Mouse (Mus musculus) ES-E14 (cell line): ENCODE results near the gene Syt2. TPM values are rescaled to one million over a fixed set of nuclear protein-coding genes. Genes with fewer than 3 reads are reported as not detected.

ENCODE experiments used
- DNase-seq: peaks from one replicate; pipeline ENCODE4 v3.0.0-alpha.2; 2013; ENCODE audit warnings: low read depth, low spot score
- H3K27ac ChIP-seq: 2 replicates; pipeline ENCODE4 v1.5.1; 2012; ENCODE audit warnings: low read depth, mild to moderate bottlenecking, low read length, moderate library complexity, mixed read lengths; ENCODE audit not compliant: poor library complexity, insufficient read depth, severe bottlenecking
- H3K36me3 ChIP-seq: 2 replicates; pipeline ENCODE4 v1.6.1; 2012; ENCODE audit warnings: mild to moderate bottlenecking, low read length, moderate library complexity, mixed read lengths; ENCODE audit not compliant: control insufficient read depth, poor library complexity, insufficient read depth, severe bottlenecking
- H3K4me1 ChIP-seq, 2 experiments: fragments of 150-350 bp in 1 of 2; sonication (generic) in 1 of 2; 2 replicates each; pipeline ENCODE4 v1.6.1; 2012; ENCODE audit warnings: low read length in 2 of 2, mild to moderate bottlenecking in 1 of 2, mixed read lengths in 1 of 2; ENCODE audit not compliant: control insufficient read depth in 2 of 2, insufficient read depth in 2 of 2, poor library complexity in 1 of 2
- H3K4me3 ChIP-seq, 2 experiments: fragments of 150-350 bp in 1 of 2; sonication (generic) in 1 of 2; 2 replicates each; pipeline ENCODE4 v1.5.1; 2012; ENCODE audit warnings: low read length in 2 of 2, low read depth in 1 of 2, mild to moderate bottlenecking in 1 of 2, mixed read lengths in 1 of 2; ENCODE audit not compliant: insufficient read depth in 1 of 2, poor library complexity in 1 of 2, severe bottlenecking in 1 of 2
- H3K9ac ChIP-seq: 2 replicates; pipeline ENCODE4 v1.6.1; 2012; ENCODE audit warnings: low read depth, mild to moderate bottlenecking, low read length, mixed read lengths; ENCODE audit not compliant: poor library complexity, insufficient read depth, severe bottlenecking
- H3K9me3 ChIP-seq: fragments of 150-350 bp; sonication (generic); 2 replicates; pipeline ENCODE4 v1.6.1; 2012; ENCODE audit warnings: low read depth, mild to moderate bottlenecking, low read length; ENCODE audit not compliant: control insufficient read depth, insufficient read depth
- CHD2 ChIP-seq: IDR thresholded peaks from 2 replicates; pipeline ENCODE4 v1.6.1; 2014; ENCODE audit warnings: mild to moderate bottlenecking, low read depth, low read length, inconsistent platforms
- HCFC1 ChIP-seq: IDR thresholded peaks from 2 replicates; pipeline ENCODE4 v1.6.1; 2012; ENCODE audit warnings: low read length, inconsistent platforms, borderline replicate concordance; ENCODE audit not compliant: insufficient read depth
- MAFK ChIP-seq: IDR thresholded peaks from 2 replicates; pipeline ENCODE4 v1.6.1; 2014; ENCODE audit warnings: mild to moderate bottlenecking, low read depth, low read length, inconsistent platforms; ENCODE audit not compliant: insufficient read depth
- ZC3H11A ChIP-seq: IDR thresholded peaks from 2 replicates; pipeline ENCODE4 v1.6.1; 2012; ENCODE audit warnings: low read depth, mild to moderate bottlenecking, inconsistent platforms, low read length, borderline replicate concordance
- ZNF384 ChIP-seq: IDR thresholded peaks from 2 replicates; pipeline ENCODE4 v1.6.1; 2012; ENCODE audit warnings: low read depth, low read length, inconsistent platforms
- in situ Hi-C, 2 experiments: fragments of 600-800 bp; cut with MboI; formaldehyde crosslinking; loops; one replicate each; pipeline ENCODE4 v1.15.1; 2025; ENCODE audit warnings: low sequenced_read_pairs in 2 of 2, inconsistent platforms in 1 of 2; ENCODE audit not compliant: unreplicated experiment in 2 of 2
- total RNA-seq: library from RNA; depleted of rRNA; stranded (reverse); fragments of 300-350 nt; gene quantifications from 2 replicates; pipeline ENCODE4 v1.2.3, GENCODE M21; 2012

Syt2 gene
- total RNA-seq, 1 experiment: 0.62 TPM

GRCm38 (mm10) chr1:134719718-134720304 is 73.3 kb downstream of the Syt2 start:
- H3K27ac ChIP-seq: no peak overlapping the region
- DNase-seq: no peak
- in situ Hi-C loops: no loop called here

GRCm38 (mm10) chr1:134721486-134721885 is 75.0 kb downstream of the Syt2 start:
- no peaks in the 10 kb centered on the region for H3K4me1 ChIP-seq
- no peaks in the 10 kb centered on the region for H3K9me3 ChIP-seq
- H3K9ac ChIP-seq: no peak overlapping the region
- no peak for DNase-seq
- no peak overlapping the region for H3K27ac ChIP-seq
- in situ Hi-C loops: no loop called here
- no peak overlapping the region for H3K4me3 ChIP-seq
- H3K36me3 ChIP-seq: no peaks in the 10 kb centered on the region
- TF ChIP-seq HCFC1 (no peak), ZC3H11A (no peak), ZNF384 (no peak), MAFK (no peak), CHD2 (no peak)

More at GRCm38 (mm10) chr1:134719718-134720304, 73.3 kb downstream of the Syt2 start:
- Histone ChIP-seq H3K9ac (no peak overlapping the region), H3K4me1 (no peaks in the 10 kb centered on the region), H3K4me3 (no peak overlapping the region), H3K36me3 (no peaks in the 10 kb centered on the region), H3K9me3 (no peaks in the 10 kb centered on the region)
- no peak for TF ChIP-seq CHD2
- no peak for TF ChIP-seq ZC3H11A
- TF ChIP-seq MAFK: no peak
- TF ChIP-seq HCFC1: no peak
- TF ChIP-seq ZNF384: no peak

- Histone ChIP-seq H3K36me3 (no peaks in the 10 kb centered on the region), H3K9me3 (no peaks in the 10 kb centered on the region), H3K4me1 (no peaks in the 10 kb centered on the region), H3K4me3 (no peak overlapping the region), H3K9ac (no peak overlapping the region), H3K27ac (no peak overlapping the region)
- DNase-seq: no peak
- in situ Hi-C loops: no loop called here
- no peak for TF ChIP-seq ZC3H11A
- TF ChIP-seq ZNF384: no peak
- no peak for TF ChIP-seq CHD2
- no peak for TF ChIP-seq MAFK
- TF ChIP-seq HCFC1: no peak
These were observed 76.4 kb downstream of the Syt2 start for GRCm38 (mm10) chr1:134722891-134723290.

- Histone ChIP-seq H3K4me1 (no peaks in the 10 kb centered on the region), H3K36me3 (no peaks in the 10 kb centered on the region), H3K9me3 (no peaks in the 10 kb centered on the region), H3K4me3 (no peak overlapping the region), H3K9ac (no peak overlapping the region), H3K27ac (no peak overlapping the region)
- in situ Hi-C loops: no loop called here
- DNase-seq: no peak
- no peak for TF ChIP-seq MAFK
- TF ChIP-seq ZC3H11A: no peak
- no peak for TF ChIP-seq CHD2
- TF ChIP-seq ZNF384: no peak
- no peak for TF ChIP-seq HCFC1
These were observed 78.8 kb downstream of the Syt2 start for GRCm38 (mm10) chr1:134725276-134725675.

- H3K36me3 ChIP-seq: no peaks in the 10 kb centered on the region
These were observed 80.0 kb downstream of the Syt2 start for GRCm38 (mm10) chr1:134726480-134726879.

More at GRCm38 (mm10) chr1:134726480-134726879, 80.0 kb downstream of the Syt2 start:
- Histone ChIP-seq H3K4me3 (no peak overlapping the region), H3K4me1 (no peaks in the 10 kb centered on the region), H3K27ac (no peak overlapping the region), H3K9ac (no peak overlapping the region), H3K9me3 (no peaks in the 10 kb centered on the region)
- no peak for TF ChIP-seq ZC3H11A
- no peak for TF ChIP-seq MAFK
- no peak for TF ChIP-seq CHD2
- no peak for TF ChIP-seq ZNF384
- TF ChIP-seq HCFC1: no peak
- no peak for DNase-seq
- in situ Hi-C loops: no loop called here
